Mouse (Mus musculus) heart, postnatal 0 days (tissue): ENCODE measurements around the gene Lrrc7. TPM values are rescaled to one million over a fixed set of nuclear protein-coding genes. Genes with fewer than 3 reads are reported as not detected.

Experiments
- ATAC-seq: fragments of 200-750 bp; cut with Nextera tagmentation; 2 replicates; pipeline ENCODE4 v1.8.0; 2017; ENCODE audit warnings: low read depth, moderate number of reproducible peaks, moderate library complexity; ENCODE audit not compliant: insufficient read depth
- DNase-seq: peaks from one replicate; pipeline ENCODE4 v3.0.0-alpha.2; 2016; ENCODE audit warnings: low spot score
- H3K27ac ChIP-seq: fragments of 300-500 bp; sonication (generic); 2 replicates; pipeline ENCODE4 v1.5.1; 2014; ENCODE audit warnings: low read depth, mild to moderate bottlenecking
- H3K27me3 ChIP-seq: fragments of 300-500 bp; sonication (generic); 2 replicates; pipeline ENCODE4 v1.6.1; 2014; ENCODE audit warnings: low read length, mixed read lengths; ENCODE audit not compliant: control insufficient read depth, insufficient read depth
- H3K36me3 ChIP-seq: fragments of 300-500 bp; sonication (generic); replicated peaks from 2 replicates; pipeline ENCODE4 v1.6.1; 2014; ENCODE audit warnings: low read length, mixed read lengths; ENCODE audit not compliant: control insufficient read depth, insufficient read depth
- H3K4me1 ChIP-seq: fragments of 300-500 bp; sonication (generic); 2 replicates; pipeline ENCODE4 v1.6.1; 2014; ENCODE audit warnings: antibody characterized with exemption; ENCODE audit not compliant: control insufficient read depth, insufficient read depth
- H3K4me2 ChIP-seq: fragments of 300-500 bp; sonication (generic); 2 replicates; pipeline ENCODE4 v1.6.1; 2014; ENCODE audit warnings: low read depth, mild to moderate bottlenecking, low read length, moderate library complexity
- H3K4me3 ChIP-seq: fragments of 300-500 bp; sonication (generic); 2 replicates; pipeline ENCODE4 v1.5.1; 2014; ENCODE audit warnings: low read depth, low read length
- H3K9ac ChIP-seq: fragments of 300-500 bp; sonication (generic); replicated peaks from 2 replicates; pipeline ENCODE4 v1.6.1; 2014; ENCODE audit warnings: low read depth, low read length, mixed read lengths
- H3K9me3 ChIP-seq: fragments of 300-500 bp; sonication (generic); replicated peaks from 2 replicates; pipeline ENCODE4 v1.6.1; 2016; ENCODE audit warnings: low read length; ENCODE audit not compliant: control insufficient read depth
- CTCF ChIP-seq: IDR thresholded peaks from 2 replicates; pipeline ENCODE4 v1.5.1; 2016; ENCODE audit warnings: antibody characterized with exemption, control low read depth, low read depth
- EP300 ChIP-seq: IDR thresholded peaks from 2 replicates; pipeline ENCODE4 v1.6.1; 2016; ENCODE audit warnings: antibody characterized with exemption, low read depth
- WGBS: fragments of 180-500 bp; shearing (Covaris S2); extraction: QIAGEN DNeasy Blood & Tissue Kit; methylation state at CpG from one replicate; pipeline ENCODE4 v1.1.7; 2014; 5-methylcytosine and 5-hydroxymethylcytosine counted together
- polyA plus RNA-seq: library from polyadenylated mRNA; unstranded; fragments of >200 nt; fragmentation: Nextera tagmentation; extraction: Ambion mirVana; gene quantifications from 2 replicates; pipeline ENCODE4 v1.2.1, GENCODE M21; 2015
- total RNA-seq: library from RNA; depleted of rRNA; stranded (reverse); fragments of >200 nt; gene quantifications from 2 replicates; pipeline ENCODE4 v1.2.3, GENCODE M21; 2014; ENCODE audit warnings: low replicate concordance

The Lrrc7 gene
- total and polyA plus RNA-seq, 2 experiments from 2014 or later: 0.03 to 0.04 TPM

GRCm38 (mm10) chr3:158207840-158208239 lies 354.2 kb downstream of the Lrrc7 start:
- Histone ChIP-seq H3K4me3 (no peak overlapping the region), H3K9me3 (no peaks in the 10 kb centered on the region), H3K27me3 (no peaks in the 10 kb centered on the region), H3K4me2 (no peak overlapping the region), H3K27ac (no peak overlapping the region), H3K9ac (no peak overlapping the region), H3K4me1 (no peaks in the 10 kb centered on the region), H3K36me3 (no peaks in the 10 kb centered on the region)
- WGBS: 56% methylated on average over 2 of the region's 2 CpGs
- DNase-seq (no peak), ATAC-seq (no peak)
- TF ChIP-seq EP300 (no peak), CTCF (no peak)

GRCm38 (mm10) chr3:158202776-158203175 lies 359.2 kb downstream of the Lrrc7 start:
- Histone ChIP-seq H3K9ac (no peak overlapping the region), H3K27me3 (no peaks in the 10 kb centered on the region), H3K27ac (no peak overlapping the region), H3K36me3 (no peaks in the 10 kb centered on the region), H3K4me1 (no peaks in the 10 kb centered on the region), H3K4me3 (no peak overlapping the region), H3K9me3 (no peaks in the 10 kb centered on the region), H3K4me2 (no peak overlapping the region)
- TF ChIP-seq CTCF (no peak), EP300 (no peak)
- ATAC-seq: no peak
- no peak for DNase-seq
- WGBS: 75% methylated on average over 3 of the region's 3 CpGs

GRCm38 (mm10) chr3:158195426-158195825 lies 366.6 kb downstream of the Lrrc7 start:
- Histone ChIP-seq H3K4me3 (no peak overlapping the region), H3K27me3 (no peaks in the 10 kb centered on the region), H3K36me3 (no peaks in the 10 kb centered on the region), H3K9ac (no peak overlapping the region), H3K27ac (no peak overlapping the region), H3K9me3 (no peaks in the 10 kb centered on the region), H3K4me1 (no peaks in the 10 kb centered on the region), H3K4me2 (no peak overlapping the region)
- TF ChIP-seq CTCF (no peak), EP300 (no peak)
- DNase-seq (no peak), ATAC-seq (no peak)

GRCm38 (mm10) chr3:158193229-158193628 lies 368.8 kb downstream of the Lrrc7 start:
- Histone ChIP-seq H3K4me3 (no peak overlapping the region), H3K9ac (no peak overlapping the region)

GRCm38 (mm10) chr3:158174880-158175735 lies 386.9 kb downstream of the Lrrc7 start:
- 58% methylated on average over 10 of the region's 10 CpGs for WGBS
- DNase-seq: no peak
- H3K4me2 ChIP-seq: no peak overlapping the region

More at GRCm38 (mm10) chr3:158193229-158193628, 368.8 kb downstream of the Lrrc7 start:
- H3K9me3 ChIP-seq: no peaks in the 10 kb centered on the region
- ATAC-seq (no peak), DNase-seq (no peak)
- no peak for TF ChIP-seq CTCF
- no peak for TF ChIP-seq EP300
- no peaks in the 10 kb centered on the region for H3K4me1 ChIP-seq
- H3K4me2 ChIP-seq: no peak overlapping the region
- H3K36me3 ChIP-seq: no peaks in the 10 kb centered on the region
- H3K27ac ChIP-seq: no peak overlapping the region
- 31% methylated on average over 1 of the region's 1 CpGs for WGBS
- H3K27me3 ChIP-seq: no peaks in the 10 kb centered on the region

More at GRCm38 (mm10) chr3:158174880-158175735, 386.9 kb downstream of the Lrrc7 start:
- no peak for ATAC-seq
- Histone ChIP-seq H3K27me3 (no peaks in the 10 kb centered on the region), H3K9me3 (no peaks in the 10 kb centered on the region), H3K9ac (no peak overlapping the region), H3K4me1 (no peaks in the 10 kb centered on the region), H3K27ac (no peak overlapping the region), H3K36me3 (no peaks in the 10 kb centered on the region), H3K4me3 (no peak overlapping the region)
- TF ChIP-seq EP300: no peak
- no peak for TF ChIP-seq CTCF
